Mouse (Mus musculus) midbrain, postnatal 0 days (tissue): ENCODE measurements around the gene Ppm1g. TPM values are rescaled to one million over a fixed set of nuclear protein-coding genes. Genes with fewer than 3 reads are reported as not detected.
"Not testable (repeated sequence)": the region's sequence is repeated elsewhere in the genome, so short reads cannot be mapped to it uniquely, and the experiment has no call there.

Experiments used
- ATAC-seq: fragments of 200-750 bp; cut with Nextera tagmentation; 2 replicates; pipeline ENCODE4 v1.8.0; 2017; ENCODE audit warnings: moderate number of reproducible peaks, mild to moderate bottlenecking, moderate TSS enrichment, moderate library complexity; ENCODE audit not compliant: low FRiP score
- DNase-seq: peaks from one replicate; pipeline ENCODE4 v3.0.0-alpha.2; 2015; ENCODE audit warnings: low spot score
- H3K27ac ChIP-seq: fragments of 300-500 bp; sonication (generic); 2 replicates; pipeline ENCODE4 v1.5.1; 2014; ENCODE audit warnings: low read depth, mild to moderate bottlenecking, low read length, mixed read lengths
- H3K27me3 ChIP-seq: fragments of 300-500 bp; sonication (generic); 2 replicates; pipeline ENCODE4 v1.6.1; 2014; ENCODE audit warnings: low read length, control low read depth, mixed read lengths; ENCODE audit not compliant: insufficient read depth
- H3K36me3 ChIP-seq: fragments of 300-500 bp; sonication (generic); 2 replicates; pipeline ENCODE4 v1.6.1; 2014; ENCODE audit warnings: low read length, control low read depth, mixed read lengths; ENCODE audit not compliant: insufficient read depth
- H3K4me1 ChIP-seq: fragments of 300-500 bp; sonication (generic); 2 replicates; pipeline ENCODE4 v1.6.1; 2014; ENCODE audit warnings: mild to moderate bottlenecking, control low read depth, antibody characterized with exemption, low read length, mixed read lengths; ENCODE audit not compliant: insufficient read depth
- H3K4me2 ChIP-seq: fragments of 300-500 bp; sonication (generic); 2 replicates; pipeline ENCODE4 v1.6.1; 2014; ENCODE audit warnings: low read depth, mild to moderate bottlenecking, low read length, mixed read lengths; ENCODE audit not compliant: poor library complexity, severe bottlenecking
- H3K4me3 ChIP-seq: fragments of 300-500 bp; sonication (generic); 2 replicates; pipeline ENCODE4 v1.5.1; 2014; ENCODE audit warnings: low read depth, mild to moderate bottlenecking, low read length, moderate library complexity
- H3K9ac ChIP-seq: fragments of 300-500 bp; sonication (generic); replicated peaks from 2 replicates; pipeline ENCODE4 v1.6.1; 2014; ENCODE audit warnings: mild to moderate bottlenecking, low read length, moderate library complexity, mixed read lengths; ENCODE audit not compliant: poor library complexity, severe bottlenecking
- H3K9me3 ChIP-seq: fragments of 300-500 bp; sonication (generic); 2 replicates; pipeline ENCODE4 v1.6.1; 2016; ENCODE audit warnings: low read length, control low read depth
- CTCF ChIP-seq: IDR thresholded peaks from 2 replicates; pipeline ENCODE4 v1.5.1; 2016; ENCODE audit warnings: antibody characterized with exemption, mild to moderate bottlenecking
- WGBS: fragments of 180-500 bp; shearing (Covaris S2); extraction: QIAGEN DNeasy Blood & Tissue Kit; methylation state at CpG from one replicate; pipeline ENCODE4 v1.1.7; 2014; 5-methylcytosine and 5-hydroxymethylcytosine counted together
- polyA plus RNA-seq: library from polyadenylated mRNA; unstranded; fragments of >200 nt; fragmentation: Nextera tagmentation; extraction: Ambion mirVana; gene quantifications from 2 replicates; pipeline ENCODE4 v1.2.1, GENCODE M21; 2015
- total RNA-seq: library from RNA; depleted of rRNA; stranded (reverse); fragments of >200 nt; gene quantifications from 2 replicates; pipeline ENCODE4 v1.2.3, GENCODE M21; 2014

Ppm1g gene
- total and polyA plus RNA-seq, 2 experiments from 2014 or later = 87.0 to 183 TPM

- Histone ChIP-seq H3K4me3 (no peak overlapping the region), H3K4me1 (no peaks in the 10 kb centered on the region), H3K27ac (no peak overlapping the region), H3K4me2 (no peak overlapping the region), H3K36me3 (no peaks in the 10 kb centered on the region), H3K9me3 (no peaks in the 10 kb centered on the region), H3K27me3 (no peaks in the 10 kb centered on the region), H3K9ac (no peak overlapping the region)
- DNase-seq = no peak
- no peak for TF ChIP-seq CTCF
- 95% methylated on average over 9 of the region's 9 CpGs for WGBS
- no peak for ATAC-seq
Observed at GRCm38 (mm10) chr5:31222696-31223095, 2.2 kb upstream of the Ppm1g start.

- peak; percentile 81 for TF ChIP-seq CTCF
- H3K4me2 ChIP-seq = peak overlapping the region; percentile 78
- no peaks in the 10 kb centered on the region for H3K36me3 ChIP-seq
- H3K4me1 ChIP-seq = no peaks in the 10 kb centered on the region
- H3K27me3 ChIP-seq = no peaks in the 10 kb centered on the region
- DNase-seq = peak; percentile 88
- peak overlapping the region; percentile 90 for H3K9ac ChIP-seq
- peak overlapping the region; percentile 98 for H3K4me3 ChIP-seq
- ATAC-seq = peak; percentile 42
- H3K9me3 ChIP-seq = no peaks in the 10 kb centered on the region
- 9% methylated on average over 11 of the region's 11 CpGs for WGBS
- H3K27ac ChIP-seq = peak overlapping the region; percentile 96
Observed at GRCm38 (mm10) chr5:31221304-31221945, 938 bp upstream of the Ppm1g start.

DNA sequence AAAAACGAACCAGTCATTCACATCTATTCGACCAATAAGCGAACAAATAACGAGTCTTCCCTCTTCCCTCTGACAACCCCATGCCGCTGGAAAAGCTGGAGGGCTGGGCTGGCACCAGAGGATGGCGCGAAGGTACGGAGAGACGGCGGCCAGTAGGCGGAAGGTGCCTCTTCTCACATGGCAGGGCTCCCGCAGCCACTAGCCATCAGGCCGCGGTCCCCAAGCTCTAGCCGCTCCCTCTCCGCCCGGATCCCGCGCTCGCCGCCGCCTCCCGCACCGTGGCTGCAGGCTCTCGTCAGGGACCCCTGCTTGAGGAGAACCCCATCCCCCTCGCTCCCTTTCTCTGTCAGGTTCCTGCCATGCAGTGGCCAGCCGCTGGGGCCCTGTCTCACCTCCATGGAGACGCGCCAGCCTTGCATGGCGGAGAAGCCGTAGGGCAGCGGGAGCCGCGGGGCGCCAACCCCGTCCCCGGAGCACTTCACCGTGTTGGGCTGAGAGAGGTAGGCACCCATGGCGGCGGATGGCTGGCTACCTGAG, 508 bp downstream of the Ppm1g start:
- no peak; the same call in 1 of the 2 replicates for TF ChIP-seq CTCF
- H3K4me2 ChIP-seq = peak overlapping the region; percentile 78
- no peaks in the 10 kb centered on the region for H3K27me3 ChIP-seq
- peak; percentile 61 for DNase-seq
- peak overlapping the region; percentile 98 for H3K4me3 ChIP-seq
- under 1% methylated on average over 30 of the region's 40 CpGs for WGBS
- no peaks in the 10 kb centered on the region for H3K9me3 ChIP-seq
- no peaks in the 10 kb centered on the region for H3K36me3 ChIP-seq
- ATAC-seq = peak; percentile 71
- H3K27ac ChIP-seq = peak overlapping the region; percentile 96
- peak overlapping the region; percentile 90 for H3K9ac ChIP-seq
- H3K4me1 ChIP-seq = no peaks in the 10 kb centered on the region

DNA sequence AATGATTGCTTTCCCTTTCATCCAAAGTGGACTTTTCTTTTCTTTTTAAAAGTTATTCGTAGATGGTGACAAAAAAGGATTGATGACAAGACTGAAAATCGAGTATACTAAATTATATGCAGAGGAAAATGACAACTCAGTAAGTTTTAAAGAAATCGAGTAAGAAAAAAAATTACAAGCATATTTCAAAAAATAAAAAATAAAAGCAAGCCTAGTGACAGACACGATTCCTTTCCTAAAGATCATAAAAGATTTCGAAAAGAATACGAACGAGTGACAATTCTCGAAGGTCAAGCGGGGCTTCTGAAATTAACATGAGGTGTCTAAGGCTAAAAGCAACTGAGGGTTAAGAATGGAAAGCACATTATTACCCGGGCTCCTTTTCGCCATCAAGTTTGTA, 1.0 kb downstream of the Ppm1g start:
- no peaks in the 10 kb centered on the region for H3K4me1 ChIP-seq
- H3K9ac ChIP-seq = peak overlapping the region; percentile 90
- ATAC-seq (no peak), DNase-seq (no peak)
- no peaks in the 10 kb centered on the region for H3K36me3 ChIP-seq
- H3K27ac ChIP-seq = peak overlapping the region; percentile 96
- TF ChIP-seq CTCF = no peak
- 2% methylated on average over 11 of the region's 11 CpGs for WGBS
- no peaks in the 10 kb centered on the region for H3K27me3 ChIP-seq
- peak overlapping the region; percentile 78 for H3K4me2 ChIP-seq
- peak overlapping the region; percentile 98 for H3K4me3 ChIP-seq
- H3K9me3 ChIP-seq = no peaks in the 10 kb centered on the region

DNA sequence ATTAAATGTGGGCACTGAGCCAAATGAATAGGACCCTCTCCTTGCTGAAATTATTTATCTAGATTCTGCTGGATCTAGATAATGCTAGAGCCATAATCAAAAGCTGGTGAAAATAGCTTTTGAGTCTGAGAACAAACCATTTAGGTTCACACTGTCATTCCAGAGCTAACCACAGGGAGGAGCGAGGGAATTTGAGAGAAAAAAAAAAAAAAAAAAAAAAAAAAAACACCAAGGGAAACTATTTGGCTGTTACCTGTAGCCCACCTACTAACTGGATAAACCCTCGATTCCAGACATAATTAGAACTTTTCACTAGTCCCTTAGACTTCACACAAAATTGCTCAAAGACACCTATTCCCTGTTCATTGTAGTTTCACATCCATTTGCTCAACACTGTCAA, 1.4 kb downstream of the Ppm1g start:
- no peak for ATAC-seq
- Histone ChIP-seq H3K9me3 (no peaks in the 10 kb centered on the region), H3K27ac (no peak overlapping the region), H3K4me3 (peak overlapping the region; percentile 98), H3K4me1 (no peaks in the 10 kb centered on the region), H3K36me3 (no peaks in the 10 kb centered on the region), H3K4me2 (peak overlapping the region; percentile 78), H3K9ac (peak overlapping the region; percentile 39; the same call in 1 of the 2 replicates), H3K27me3 (no peaks in the 10 kb centered on the region)
- TF ChIP-seq CTCF = peak; percentile 66
- 1% methylated on average over 2 of the region's 2 CpGs for WGBS
- DNase-seq = peak; percentile 46

GRCm38 (mm10) chr5:31218294-31218693, 2.2 kb downstream of the Ppm1g start:
- no peak for DNase-seq
- Histone ChIP-seq H3K4me2 (no peak overlapping the region), H3K27me3 (no peaks in the 10 kb centered on the region), H3K4me1 (no peaks in the 10 kb centered on the region), H3K4me3 (no peak overlapping the region), H3K27ac (no peak overlapping the region), H3K9me3 (no peaks in the 10 kb centered on the region), H3K36me3 (no peaks in the 10 kb centered on the region), H3K9ac (no peak overlapping the region)
- no peak; the same call in 1 of the 2 replicates for TF ChIP-seq CTCF
- WGBS = 67% methylated on average over 7 of the region's 7 CpGs
- ATAC-seq = no peak

- not testable (repeated sequence) for H3K9me3 ChIP-seq, H3K4me2 ChIP-seq, H3K27me3 ChIP-seq, H3K4me1 ChIP-seq, H3K27ac ChIP-seq, H3K4me3 ChIP-seq, H3K36me3 ChIP-seq, DNase-seq, H3K9ac ChIP-seq, ATAC-seq
- 95% methylated on average over 6 of the region's 6 CpGs for WGBS
Observed at GRCm38 (mm10) chr5:31216554-31216953, 3.9 kb downstream of the Ppm1g start.
